Mouse (Mus musculus): Measurements from ENCODE around the gene Tmeff2. TPM values are rescaled to one million over a fixed set of nuclear protein-coding genes. Genes with fewer than 3 reads are reported as not detected.
"Not testable (repeated sequence)": the region's sequence is repeated elsewhere in the genome, so short reads cannot be mapped to it uniquely, and the experiment has no call there.

The Tmeff2 gene
- 1 to 10 TPM in 1 of 2 experiments, under 1 TPM in 1; 0.98 to 1.2 TPM for total RNA-seq (2021)
- long read RNA-seq, experiment 1, partial matches to known transcripts: 0 of 1 reads
- long read RNA-seq, experiment 1, other reads (novel, unspliced or antisense): 0 of 1 reads
- long read RNA-seq, experiment 2: 0 reads

DNA sequence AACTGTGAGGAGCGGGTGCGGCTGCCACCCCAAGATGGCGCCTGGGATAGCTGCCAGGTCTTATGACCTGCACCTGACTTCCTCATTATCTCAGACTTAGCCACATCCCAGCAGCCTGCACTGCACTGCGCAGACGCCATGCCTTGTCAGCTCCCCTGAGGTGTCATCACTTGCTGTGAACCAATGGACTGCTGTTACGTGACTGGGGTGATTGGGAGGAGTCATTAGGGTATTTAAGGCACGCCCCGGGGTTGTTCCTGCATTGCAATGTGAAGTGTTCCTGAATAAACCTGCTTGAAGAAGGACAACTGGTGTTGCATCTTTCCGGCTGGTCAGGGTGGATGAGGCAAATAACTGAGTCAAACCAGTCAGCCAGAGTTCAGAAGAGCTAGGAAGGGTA lies at the start of gene Tmeff2:
Tmeff2 (plus strand) TSS at position 262 of the 400 bp plus-strand sequence.
- DNase-seq (ENCODE audit: low spot score): not testable (repeated sequence)

DNA sequence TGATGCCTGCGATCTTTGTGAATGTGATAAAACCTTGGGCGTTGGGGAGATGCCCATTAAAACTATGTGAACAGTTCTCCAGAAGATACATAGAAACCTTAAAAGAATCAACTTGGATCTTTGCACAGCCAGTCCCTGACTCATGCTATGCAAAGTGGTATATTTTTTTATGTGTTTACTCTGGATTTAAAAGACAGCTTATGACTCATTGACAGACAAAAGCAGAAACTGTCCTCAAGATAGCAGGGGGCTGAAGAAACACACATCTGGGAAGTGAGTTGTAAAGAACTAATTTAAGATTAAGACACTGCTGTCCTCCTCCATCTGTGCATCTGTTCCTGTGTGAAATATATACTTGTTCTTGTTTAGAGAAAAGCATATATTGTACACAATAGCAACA lies 38.9 kb upstream of the Tmeff2 start:
- no peak for DNase-seq (ENCODE audit: low spot score)

DNA sequence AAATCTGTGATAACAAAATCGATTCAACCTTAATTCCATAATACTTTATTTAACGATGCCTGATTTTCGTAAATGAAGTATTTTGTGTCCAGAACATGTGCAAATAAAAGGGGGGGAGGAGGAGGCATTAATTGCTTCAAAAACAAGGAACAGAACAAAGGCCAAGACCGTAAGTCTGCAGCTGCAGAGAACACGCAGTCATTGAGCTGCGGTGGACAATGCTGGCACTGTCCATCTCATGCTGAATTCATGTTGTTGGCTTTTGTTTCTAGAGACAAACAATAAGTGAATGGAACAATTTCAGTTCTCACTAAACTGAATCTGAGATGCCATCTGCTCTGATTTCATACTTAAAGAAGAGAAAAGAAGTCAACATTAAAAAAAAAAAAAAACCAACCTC lies 2.8 kb upstream of the Tmeff2 start:
- no peak for DNase-seq (ENCODE audit: low spot score)

DNA sequence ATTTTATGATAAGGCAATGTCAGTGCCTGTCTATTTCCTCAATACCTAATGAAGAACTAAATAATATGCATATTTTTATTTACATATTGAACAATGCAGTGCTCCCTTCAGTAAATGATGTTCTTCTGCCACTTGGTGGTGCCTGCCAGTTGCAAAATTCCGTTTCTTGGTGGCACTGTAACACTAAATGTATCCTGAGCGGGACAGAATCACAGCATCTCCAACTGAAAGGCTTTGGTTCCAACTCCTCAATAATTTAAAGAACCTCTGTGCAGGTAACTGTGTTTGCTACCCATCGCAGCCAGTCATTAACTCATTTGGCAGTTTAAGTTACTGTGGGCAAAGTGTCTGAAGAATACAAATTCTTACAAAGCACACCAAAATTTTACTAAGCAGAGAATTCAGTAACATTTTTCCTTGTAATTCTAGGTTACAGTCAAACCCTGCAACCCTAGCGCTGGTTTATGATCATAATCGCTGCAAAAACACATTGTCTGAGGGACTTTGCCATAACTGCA lies 24.4 kb downstream of the Tmeff2 start:
- no peak for DNase-seq (ENCODE audit: low spot score)

DNA sequence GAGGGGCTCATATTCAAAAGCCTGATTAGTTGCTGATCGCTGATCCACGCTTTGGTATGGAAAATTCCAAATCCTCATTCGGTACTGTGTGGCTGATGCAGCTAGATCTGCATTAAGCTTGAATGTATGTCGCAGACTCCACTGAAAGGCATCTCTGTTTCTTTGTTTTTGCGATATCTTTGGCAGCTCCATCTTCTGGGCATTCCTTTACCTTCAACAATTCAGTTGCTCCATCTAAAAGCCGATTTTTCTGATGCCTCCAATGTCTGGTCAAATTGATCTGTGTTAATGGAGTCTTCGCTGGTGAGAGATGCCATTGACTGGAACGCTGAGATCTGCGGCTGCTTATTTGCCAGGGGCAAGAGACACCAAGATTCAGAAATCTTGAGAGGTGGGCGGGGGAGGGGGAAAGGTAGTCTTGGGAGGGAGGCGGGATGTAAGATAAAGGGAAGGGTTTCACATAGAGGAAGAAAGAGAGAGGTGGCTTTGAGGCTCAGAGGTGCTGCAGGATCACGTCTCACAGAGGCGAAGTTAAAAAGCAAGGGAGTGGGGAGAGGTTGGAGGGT lies 25.0 kb downstream of the Tmeff2 start:
- no peak for DNase-seq (ENCODE audit: low spot score)

- no peak for DNase-seq (ENCODE audit: low spot score)
Observed at GRCm38 (mm10) chr1:50926374-50927060, 26.1 kb downstream of the Tmeff2 start.

DNA sequence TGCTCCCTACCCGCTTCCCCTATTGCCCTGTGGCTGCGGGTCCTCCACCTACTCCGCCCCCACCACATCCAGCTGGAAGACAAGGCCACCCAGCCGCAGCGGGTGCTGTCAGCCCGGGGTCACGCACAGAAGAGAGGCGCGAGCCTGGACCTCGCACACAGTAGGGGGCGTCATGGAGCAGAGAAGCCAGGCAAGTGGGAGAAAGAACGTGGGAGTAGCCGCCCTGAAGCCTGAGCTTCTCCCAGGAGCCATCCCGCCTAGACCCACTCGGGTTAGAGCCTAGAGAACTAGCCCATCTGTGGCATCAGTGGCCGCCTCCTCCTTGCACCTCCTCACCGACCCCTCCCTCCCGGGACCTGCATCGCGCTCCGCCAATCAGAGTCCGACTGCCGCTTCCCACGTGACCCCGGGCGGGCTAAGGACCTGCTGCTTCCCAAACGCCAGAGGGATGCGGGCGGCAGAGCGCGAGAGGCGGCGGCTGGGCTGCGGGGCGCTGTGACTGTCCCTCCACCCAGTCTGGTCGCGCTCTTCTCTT lies 26.7 kb downstream of the Tmeff2 start:
- peak; percentile 89 for DNase-seq (ENCODE audit: low spot score)

GRCm38 (mm10) chr1:50927679-50928187 lies 27.3 kb downstream of the Tmeff2 start:
- DNase-seq (ENCODE audit: low spot score): peak; percentile 8

- DNase-seq (ENCODE audit: low spot score): no peak
Observed at GRCm38 (mm10) chr1:50928776-50929175, 28.3 kb downstream of the Tmeff2 start.

- DNase-seq (ENCODE audit: low spot score): no peak
Observed at GRCm38 (mm10) chr1:50935076-50935475, 34.6 kb downstream of the Tmeff2 start.

- DNase-seq (ENCODE audit: low spot score): no peak
Observed at GRCm38 (mm10) chr1:50935484-50935883, 35.0 kb downstream of the Tmeff2 start.

GRCm38 (mm10) chr1:50940131-50941039 lies 39.9 kb downstream of the Tmeff2 start:
- peak; percentile 39 for DNase-seq (ENCODE audit: low spot score)

- peak; percentile 39 for DNase-seq (ENCODE audit: low spot score)
Observed at GRCm38 (mm10) chr1:50948575-50948974, 48.1 kb downstream of the Tmeff2 start.

DNA sequence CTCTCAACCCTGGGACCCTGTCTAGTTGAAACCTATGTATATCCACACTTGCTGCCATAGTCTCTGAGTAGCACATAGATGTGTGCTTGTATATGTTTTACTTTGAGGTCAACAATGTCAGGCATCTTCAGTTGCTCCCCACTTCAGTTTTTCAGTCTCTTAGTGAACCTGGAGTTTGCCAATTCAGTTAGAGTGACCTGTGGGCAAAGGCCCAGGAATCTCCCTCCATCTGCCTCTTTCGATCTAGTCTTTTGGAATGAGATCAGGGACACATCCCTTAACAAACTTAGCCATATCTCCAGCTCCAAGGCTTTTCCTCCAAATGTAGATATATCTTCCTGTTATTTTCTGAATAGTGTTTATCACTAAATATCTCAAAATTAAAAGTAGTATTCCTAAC lies 58.4 kb downstream of the Tmeff2 start:
- no peak for DNase-seq (ENCODE audit: low spot score)

DNA sequence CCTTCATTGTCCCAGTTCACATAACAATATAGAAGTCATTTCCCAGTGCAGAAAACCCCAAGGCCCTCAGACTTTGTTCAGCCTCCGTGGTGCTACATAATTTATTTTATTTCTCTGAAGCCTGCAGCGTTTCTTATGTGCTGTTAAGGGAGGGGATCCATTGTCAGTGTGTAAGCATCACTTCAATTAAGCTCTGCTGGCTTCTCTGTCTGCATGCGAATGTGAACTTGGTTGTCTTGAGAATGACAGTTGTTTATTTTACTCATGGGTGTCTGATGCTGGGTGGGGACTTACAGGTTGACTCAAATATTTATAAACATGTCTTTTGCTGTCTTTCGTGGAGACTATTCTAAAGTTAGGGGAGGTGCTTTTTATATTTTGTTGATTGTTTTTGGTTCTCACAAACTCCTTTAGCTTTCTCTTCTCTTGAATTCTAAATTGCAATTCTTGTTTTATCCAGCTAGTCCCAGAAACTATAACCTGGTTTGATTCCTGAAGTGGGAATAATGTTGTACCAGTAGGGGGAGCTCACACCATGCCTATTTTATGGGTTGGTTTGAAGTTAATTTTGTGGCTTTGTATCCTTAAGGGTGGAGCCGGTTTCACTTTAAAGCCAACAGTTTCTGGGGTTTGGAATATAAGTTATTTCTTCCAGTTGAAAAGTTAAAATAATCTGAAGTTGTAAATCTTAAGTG lies 61.7 kb downstream of the Tmeff2 start:
- DNase-seq (ENCODE audit: low spot score): peak; percentile 75

DNA sequence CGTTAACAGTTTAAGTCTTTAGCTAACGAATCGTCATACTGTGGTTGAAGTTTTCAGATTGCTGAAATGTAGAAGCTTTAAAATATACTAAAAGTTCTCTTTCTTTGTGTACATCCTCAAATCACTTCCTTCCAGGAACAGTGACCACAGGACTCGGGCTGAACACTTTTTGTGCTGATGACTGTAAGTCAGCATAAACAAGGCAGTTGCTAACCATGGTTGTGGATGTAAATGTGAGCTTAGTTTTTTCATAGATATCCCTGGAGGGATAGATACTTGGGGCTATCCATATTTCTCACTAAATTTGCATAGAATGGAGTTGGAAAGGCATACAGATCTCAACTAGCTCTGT lies 62.2 kb downstream of the Tmeff2 start:
- no peak for DNase-seq (ENCODE audit: low spot score)

GRCm38 (mm10) chr1:50969685-50970084 lies 69.2 kb downstream of the Tmeff2 start:
- no peak for DNase-seq (ENCODE audit: low spot score)

DNA sequence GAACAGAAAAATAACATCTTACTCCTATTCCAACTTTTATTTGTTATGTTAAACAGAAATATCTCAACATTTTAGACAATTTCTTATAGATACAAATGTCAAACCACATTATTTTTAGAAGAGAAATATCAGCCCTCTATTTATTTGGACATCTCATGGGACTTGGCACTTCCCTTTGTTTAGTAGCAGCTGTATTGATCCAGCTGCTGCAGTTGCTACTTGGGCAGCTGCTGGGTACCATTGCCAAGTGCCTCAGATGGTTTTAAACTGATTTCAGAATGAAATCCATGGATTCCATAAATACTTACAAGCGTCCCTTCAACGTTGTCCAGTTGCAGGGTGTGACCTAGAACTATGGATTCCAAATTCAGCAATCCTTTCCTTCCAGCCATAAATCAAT lies 70.4 kb downstream of the Tmeff2 start:
- no peak for DNase-seq (ENCODE audit: low spot score)

DNA sequence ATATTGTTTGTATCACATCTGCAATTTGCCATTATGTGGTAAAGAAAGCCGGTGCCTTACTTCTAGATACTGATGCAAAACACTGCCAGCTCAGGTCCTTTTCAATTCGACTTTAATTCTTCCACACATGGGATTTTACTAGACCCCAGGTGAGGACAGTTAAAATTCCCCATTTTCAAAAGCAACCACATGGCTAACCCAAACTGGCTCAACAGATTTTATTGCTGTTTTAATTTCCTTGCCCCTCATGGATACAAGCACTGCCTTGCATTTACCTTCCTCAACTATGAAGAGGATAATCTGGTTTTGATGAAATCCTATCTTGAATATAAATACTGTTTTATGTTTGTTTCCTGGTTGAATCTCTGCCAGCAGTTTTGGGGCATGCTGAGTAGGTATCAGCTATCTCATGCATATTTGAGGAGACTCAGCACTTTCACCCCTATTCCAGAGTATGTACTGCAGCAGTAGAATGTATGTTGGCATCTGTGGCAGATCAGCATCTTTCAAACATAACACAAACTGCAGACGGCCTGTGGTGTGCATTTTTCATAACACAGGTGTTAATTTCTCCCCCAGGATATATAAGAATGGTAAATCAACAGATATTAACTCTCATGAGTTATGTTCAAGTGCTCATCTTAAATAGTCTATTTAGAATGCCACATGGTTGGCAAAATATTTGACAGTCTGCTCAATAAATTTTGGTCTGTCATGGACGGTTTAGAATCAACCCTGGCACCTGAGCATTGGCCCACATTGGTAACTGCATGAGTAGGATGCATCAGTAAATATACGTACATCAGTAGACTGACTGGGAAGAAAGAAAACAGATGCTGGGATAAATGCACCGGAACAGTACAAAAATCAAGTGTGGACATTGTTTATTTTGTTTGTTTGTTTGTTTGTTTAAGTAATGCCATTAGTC lies 72.3 kb downstream of the Tmeff2 start:
- no peak for DNase-seq (ENCODE audit: low spot score)

Data from gastrocnemius, adult 18-20 months (tissue).